Mouse (Mus musculus): Measurements from ENCODE around the gene Gm10228.

- TF ChIP-seq POLR2A (IDR thresholded peaks at IDR 0.05; ENCODE audit: control insufficient read depth in 1 of 2, insufficient read depth in 1 of 2, low read depth in 1 of 2, low read length in 2 of 2, poor library complexity in 1 of 2) (no peak), E2F4 (IDR thresholded peaks at IDR 0.05; ENCODE audit: borderline replicate concordance, low read depth, low read length) (no peak), GATA1 (IDR thresholded peaks at IDR 0.05; ENCODE audit: low read depth, low read length) (no peak)
Measured at GRCm38 (mm10) chr16:89047783-89048182, 6.5 kb upstream of the Gm10228 start, which contains the start of gene Krtap6-5.

Data from MEL (cell line).